28 mouse cellular contexts compared by ENCODE assay signal in the genomic region with DNA sequence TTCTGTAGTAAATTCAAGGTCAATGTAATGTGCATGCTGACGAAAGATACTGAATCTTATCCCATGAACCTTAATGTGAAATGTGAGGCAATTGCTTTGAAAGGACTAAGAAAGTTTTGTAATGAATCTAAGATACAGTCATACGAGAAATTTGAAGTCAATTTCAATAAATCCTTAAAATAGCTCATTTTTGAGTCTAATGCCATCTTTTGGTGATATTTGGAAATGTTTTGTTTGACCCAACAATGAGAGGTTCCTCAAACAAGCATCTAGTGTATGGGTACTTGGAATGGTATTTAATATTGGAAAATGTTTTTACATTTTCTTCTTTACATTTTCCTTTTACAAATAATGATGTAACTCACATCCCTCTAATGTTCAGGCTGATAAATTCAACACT.
"Had no signal": no experiment of that assay in that cellular context is flagged by ENCODE, and none has a peak within 500 bp of the region (broad histone marks: within the 10 kb centered on the region; RNA-seq: fewer than 3 reads in every experiment).

No protein-coding gene starts in this region.

- H3K9ac ChIP-seq: limb, embryonic 12.5 days; limb, embryonic 13.5 days; limb, embryonic 15.5 days; liver, embryonic 12.5 days; liver, embryonic 13.5 days; liver, embryonic 14.5 days; liver, embryonic 15.5 days; liver, postnatal 0 days; lung, embryonic 14.5 days; lung, embryonic 15.5 days; midbrain, embryonic 12.5 days; midbrain, embryonic 13.5 days; midbrain, embryonic 15.5 days; neural tube, embryonic 12.5 days had no signal

- DNase-seq: left cerebral cortex, postnatal 4 days; liver; liver, embryonic 13.5 days; liver, postnatal 0 days; lung, adult 18-20 months; lung, adult 2 months; lung, embryonic 14.5 days; lung, postnatal 10 days; lung, postnatal 14 days; lung, postnatal 36 days; lung, postnatal 4 days; midbrain, embryonic 14.5 days had no signal

- H3K27ac ChIP-seq: limb, embryonic 10.5 days; limb, embryonic 12.5 days; limb, embryonic 13.5 days; limb, embryonic 15.5 days; liver, embryonic 12.5 days; liver, embryonic 13.5 days; liver, embryonic 14.5 days; liver, embryonic 15.5 days; lung, embryonic 15.5 days; macrophage; midbrain, embryonic 10.5 days; midbrain, embryonic 12.5 days; midbrain, embryonic 13.5 days; midbrain, embryonic 15.5 days; neural tube, embryonic 12.5 days had no signal

- H3K4me1 ChIP-seq: limb, embryonic 10.5 days; limb, embryonic 12.5 days; limb, embryonic 13.5 days; limb, embryonic 15.5 days; liver, embryonic 12.5 days; liver, embryonic 13.5 days; liver, embryonic 15.5 days; lung, embryonic 15.5 days; megakaryocyte, embryonic 14.5 days; midbrain, embryonic 10.5 days; midbrain, embryonic 12.5 days; midbrain, embryonic 13.5 days; midbrain, embryonic 15.5 days; neural tube, embryonic 12.5 days had no signal

- H3K4me3 ChIP-seq: limb, embryonic 10.5 days; limb, embryonic 12.5 days; limb, embryonic 13.5 days; limb, embryonic 15.5 days; liver, embryonic 12.5 days; liver, embryonic 13.5 days; liver, embryonic 15.5 days; lung, embryonic 15.5 days; megakaryocyte, embryonic 14.5 days; midbrain, embryonic 10.5 days; midbrain, embryonic 12.5 days; midbrain, embryonic 13.5 days; midbrain, embryonic 15.5 days; myocyte; neural tube, embryonic 12.5 days had no signal

- H3K27me3 ChIP-seq: limb, embryonic 12.5 days; limb, embryonic 13.5 days; limb, embryonic 15.5 days; liver, embryonic 12.5 days; liver, embryonic 13.5 days; liver, embryonic 15.5 days; lung, embryonic 15.5 days; megakaryocyte, embryonic 14.5 days; midbrain, embryonic 12.5 days; midbrain, embryonic 13.5 days; midbrain, embryonic 15.5 days; neural tube, embryonic 12.5 days had no signal

- H3K36me3 ChIP-seq: limb, embryonic 10.5 days; limb, embryonic 12.5 days; limb, embryonic 13.5 days; limb, embryonic 15.5 days; liver, embryonic 12.5 days; liver, embryonic 13.5 days; liver, embryonic 15.5 days; lung, embryonic 15.5 days; midbrain, embryonic 10.5 days; midbrain, embryonic 12.5 days; midbrain, embryonic 13.5 days; midbrain, embryonic 15.5 days; neural tube, embryonic 12.5 days had no signal

- H3K9me3 ChIP-seq: limb, embryonic 10.5 days; limb, embryonic 12.5 days; limb, embryonic 13.5 days; limb, embryonic 15.5 days; liver, embryonic 12.5 days; liver, embryonic 13.5 days; liver, embryonic 15.5 days; lung, embryonic 15.5 days; megakaryocyte, embryonic 14.5 days; midbrain, embryonic 10.5 days; midbrain, embryonic 12.5 days; midbrain, embryonic 13.5 days; midbrain, embryonic 15.5 days; neural tube, embryonic 12.5 days had no signal
